Mouse (Mus musculus): ENCODE data around the gene Plxnc1. TPM values are rescaled to one million over a fixed set of nuclear protein-coding genes. Genes with fewer than 3 reads are reported as not detected.

The Plxnc1 gene
- total RNA-seq (2022) = 10 to 100 TPM; 32.6 to 44.3 (median 38.4) TPM

DNA sequence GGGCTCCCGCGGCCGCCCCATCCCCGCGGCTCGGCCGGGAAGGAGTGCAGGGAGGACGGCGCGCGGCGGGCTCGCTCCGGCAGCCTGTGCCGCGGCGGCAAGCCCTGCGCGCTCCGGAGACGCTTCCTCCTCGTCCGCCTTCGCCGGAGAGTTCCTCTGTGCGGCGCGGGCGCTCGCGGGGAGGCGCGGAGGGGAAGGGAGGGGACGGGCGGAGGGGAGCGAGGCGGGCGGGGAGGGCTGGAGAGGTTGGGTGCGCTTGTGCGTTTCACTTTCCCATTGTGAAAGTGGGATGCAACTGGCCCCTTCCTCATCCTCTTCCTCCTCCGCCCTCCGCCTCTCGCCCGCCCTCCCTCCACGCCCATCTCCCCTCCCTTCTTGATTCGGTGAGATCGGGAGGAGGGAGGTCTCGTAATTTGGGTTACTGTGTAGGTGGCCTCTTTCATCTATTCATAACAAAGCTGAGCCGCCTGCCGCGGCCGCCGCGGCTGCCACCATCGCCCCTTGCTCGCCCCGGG, at the start of gene Plxnc1:
Gene Plxnc1 (minus strand): TSS at position 145 of the 515 bp plus-strand sequence.
- peak in 1 of 2 experiments; percentile 45 for DNase-seq (ENCODE audit: low spot score in 2 of 2)

DNA sequence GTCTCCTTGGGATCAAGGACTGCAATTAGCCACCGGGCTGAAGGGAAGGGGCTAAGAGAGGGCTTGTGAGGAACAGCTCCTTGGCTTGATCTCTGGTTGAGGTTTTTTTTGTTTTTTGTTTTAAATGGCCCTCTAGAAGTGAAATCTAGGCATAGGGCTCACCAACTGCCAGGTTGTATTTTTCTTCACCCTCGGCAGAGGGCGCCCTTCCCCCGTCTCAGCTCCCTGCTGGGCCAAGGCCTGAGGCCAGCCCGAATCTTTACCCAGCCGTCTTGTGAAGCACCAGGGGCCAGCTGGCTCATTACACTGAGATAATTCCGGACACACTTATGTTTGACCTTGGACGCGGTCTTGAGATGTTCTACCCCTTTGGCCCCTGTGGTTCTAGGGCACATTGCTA, 47.5 kb upstream of the Plxnc1 start:
- DNase-seq (ENCODE audit: low spot score in 2 of 2) = peak in 1 of 2 experiments; percentile 57

DNA sequence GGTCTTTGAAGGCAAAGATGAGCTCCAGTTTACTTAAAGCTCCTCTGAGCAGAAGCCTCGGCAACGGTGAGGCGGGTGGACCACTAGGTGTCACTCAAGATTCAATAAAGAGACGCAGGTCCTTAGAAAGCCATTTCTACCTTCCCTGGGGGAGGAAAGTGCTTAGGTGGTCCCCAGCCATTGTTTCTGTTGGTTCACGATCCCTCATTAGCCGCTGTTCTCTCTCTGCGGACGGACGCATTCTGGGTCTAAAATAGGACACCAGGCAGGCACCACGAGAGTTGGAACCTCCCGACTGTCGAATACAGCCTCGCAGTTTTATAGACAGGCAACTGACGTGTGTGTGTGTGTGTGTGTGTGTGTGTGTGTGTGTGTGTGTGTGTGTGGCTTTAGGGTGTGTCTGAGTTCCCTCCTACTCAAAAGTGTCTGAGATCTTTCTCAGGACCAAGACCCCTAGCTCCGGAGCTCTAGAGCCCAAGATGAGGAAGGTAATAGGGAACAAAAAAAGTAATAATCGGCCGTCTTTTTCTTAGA, 47.0 kb upstream of the Plxnc1 start:
- DNase-seq (ENCODE audit: low spot score in 2 of 2) = peak; percentile 44 to 50

DNA sequence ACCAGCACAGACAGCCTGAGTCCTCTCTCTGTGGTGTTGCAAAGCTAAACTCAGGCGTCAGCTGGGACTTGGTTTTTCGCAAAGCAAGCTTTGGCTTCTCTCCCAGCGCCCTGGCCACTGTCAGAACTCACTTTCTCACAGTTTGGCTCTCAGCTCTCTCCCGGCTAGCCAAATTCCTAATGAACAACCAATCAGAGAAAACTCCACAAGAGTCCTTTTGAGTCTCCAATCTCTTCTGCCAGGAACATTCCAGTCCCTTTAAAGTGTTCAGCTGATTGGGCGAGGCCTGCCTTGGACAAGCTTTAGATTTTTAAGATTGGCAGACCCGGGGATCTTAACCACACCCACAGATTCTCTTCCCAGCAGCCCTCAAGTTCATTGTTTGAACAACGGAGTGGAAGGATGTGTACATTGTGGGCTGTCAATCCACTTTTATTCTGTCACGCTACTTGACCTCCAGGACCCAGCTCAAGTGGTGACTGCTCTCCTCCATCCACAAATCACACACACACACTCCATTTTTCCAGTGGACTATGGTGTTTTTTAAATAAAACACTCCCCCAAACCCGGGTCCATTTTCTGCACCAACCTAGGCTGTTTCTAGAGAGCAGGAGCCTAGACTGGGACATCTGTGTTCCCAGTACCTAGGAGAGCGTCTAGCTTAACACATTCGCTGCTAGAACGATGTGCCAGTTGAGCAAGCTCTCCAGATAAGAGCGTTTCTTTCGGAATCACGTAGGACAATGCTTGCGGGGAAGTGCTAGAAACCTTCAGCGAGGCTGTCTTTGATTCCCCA, 46.3 kb upstream of the Plxnc1 start:
- DNase-seq (ENCODE audit: low spot score in 2 of 2) = no peak

DNA sequence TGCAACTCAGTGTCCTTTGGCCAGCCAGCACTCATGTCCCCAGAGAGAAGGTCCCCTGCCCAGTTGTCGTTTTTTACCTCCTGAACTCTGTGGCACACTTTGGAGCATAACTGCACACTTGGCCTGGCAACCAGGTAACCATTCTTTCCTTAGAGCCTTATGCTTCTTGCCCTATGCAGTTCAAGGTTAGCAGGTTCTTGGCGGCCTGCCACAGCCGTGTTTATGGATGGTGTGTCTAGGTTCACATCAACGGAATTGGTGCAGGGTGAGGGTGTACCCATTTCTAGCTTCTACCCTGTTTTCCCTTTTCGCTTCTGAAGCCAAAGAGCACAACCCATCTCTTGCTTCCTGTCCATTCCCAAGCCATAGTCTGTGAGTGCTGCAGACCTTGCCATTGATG, 44.7 kb upstream of the Plxnc1 start:
- no peak for DNase-seq (ENCODE audit: low spot score in 2 of 2)

DNA sequence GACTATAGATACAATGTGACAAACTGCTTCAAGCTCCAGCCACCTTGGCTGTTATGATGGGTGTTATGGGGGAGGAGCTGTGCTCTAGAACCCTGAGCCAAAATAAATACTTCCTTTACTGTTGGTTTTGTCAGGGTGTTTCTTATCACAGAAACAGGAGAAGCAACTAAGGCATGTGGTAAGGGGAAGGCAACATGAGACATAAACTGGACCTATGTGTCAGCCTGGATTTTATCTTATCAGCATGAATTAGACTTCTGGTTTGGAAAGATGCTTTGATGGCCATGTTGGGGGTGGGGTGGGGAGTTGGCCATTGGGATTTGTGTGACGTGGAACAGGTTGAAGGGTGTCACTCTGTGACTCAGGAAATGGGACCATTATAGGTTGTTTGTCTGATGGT, 40.5 kb upstream of the Plxnc1 start:
- DNase-seq (ENCODE audit: low spot score in 2 of 2) = no peak

DNA sequence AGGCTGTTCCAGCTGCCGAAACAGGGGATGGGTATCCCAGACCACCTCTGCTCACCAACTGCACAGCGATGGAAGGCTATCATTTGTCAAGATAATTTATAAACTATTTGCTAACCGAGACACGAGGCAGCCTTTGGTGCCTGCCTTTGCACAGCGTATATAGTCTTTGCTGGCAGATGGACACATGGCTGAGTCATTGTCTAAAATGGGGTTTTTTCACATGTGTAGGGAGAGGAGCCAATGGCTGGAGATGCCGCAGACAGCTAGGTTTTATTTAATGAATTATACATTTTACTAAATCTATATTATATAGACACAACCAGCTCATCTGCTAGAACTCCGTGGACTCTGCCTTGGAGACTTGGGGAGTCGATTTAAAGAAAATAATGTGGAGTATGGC, 37.9 kb upstream of the Plxnc1 start:
- peak in 1 of 2 experiments; percentile 60 for DNase-seq (ENCODE audit: low spot score in 2 of 2)

DNA sequence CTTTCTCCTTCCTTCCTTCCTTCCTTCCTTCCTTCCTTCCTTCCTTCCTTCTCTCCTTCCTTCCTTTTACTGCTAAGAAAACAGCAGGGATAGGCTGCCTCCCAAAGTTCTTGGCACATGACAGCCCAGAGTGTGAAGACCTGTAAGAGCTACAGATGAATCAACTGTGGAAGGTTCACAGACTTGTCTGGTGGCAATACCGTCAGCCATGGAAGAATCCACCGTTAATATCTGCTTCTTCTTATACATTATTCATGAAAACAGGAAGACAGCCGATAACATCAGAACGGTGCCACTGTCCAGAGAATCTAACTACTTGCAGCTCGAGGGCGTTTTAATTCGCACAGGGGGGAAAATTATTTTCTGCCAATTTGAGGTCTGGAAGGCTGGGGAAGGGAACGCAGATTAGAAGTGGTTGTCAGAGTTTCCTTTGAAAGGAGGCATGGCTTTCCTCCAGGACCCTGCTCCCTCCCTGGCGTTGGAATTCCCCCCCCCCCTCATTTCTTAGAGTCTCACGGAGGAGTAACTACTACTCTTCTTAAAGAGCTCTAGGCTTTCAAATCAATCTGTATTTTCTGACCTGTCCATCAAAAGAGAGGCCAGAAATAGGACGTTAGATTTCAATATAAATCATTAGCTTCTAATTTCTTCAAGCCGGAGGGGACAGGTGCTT, 37.0 kb upstream of the Plxnc1 start:
- no peak for DNase-seq (ENCODE audit: low spot score in 2 of 2)

DNA sequence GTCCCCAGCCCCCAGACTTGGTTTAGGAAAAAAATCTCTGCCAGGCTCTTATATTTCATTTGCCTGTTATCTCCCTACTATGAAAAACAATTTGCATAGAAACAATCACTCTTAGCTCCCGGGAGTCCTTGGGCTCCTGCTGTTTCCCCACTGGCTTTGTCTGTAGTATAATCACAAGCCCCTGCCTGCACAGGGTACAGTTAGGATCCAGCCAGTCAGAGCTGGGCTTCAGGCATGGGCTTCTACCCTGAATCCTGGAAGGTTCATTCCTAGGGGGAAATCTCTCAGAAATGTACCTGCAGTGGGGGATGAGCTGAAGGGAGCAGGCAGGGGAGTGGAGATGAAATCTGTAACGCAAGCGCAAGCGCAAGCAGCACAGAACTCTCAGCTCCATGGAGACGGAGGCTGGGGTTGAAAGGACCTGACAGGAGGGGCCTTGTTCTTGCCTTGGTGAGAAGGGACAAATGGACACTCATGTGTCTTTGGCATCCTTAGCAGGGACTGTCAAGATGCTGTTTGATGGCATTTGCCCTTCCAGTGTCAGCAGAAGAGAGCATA, 33.7 kb upstream of the Plxnc1 start:
- DNase-seq (ENCODE audit: low spot score in 2 of 2) = no peak

DNA sequence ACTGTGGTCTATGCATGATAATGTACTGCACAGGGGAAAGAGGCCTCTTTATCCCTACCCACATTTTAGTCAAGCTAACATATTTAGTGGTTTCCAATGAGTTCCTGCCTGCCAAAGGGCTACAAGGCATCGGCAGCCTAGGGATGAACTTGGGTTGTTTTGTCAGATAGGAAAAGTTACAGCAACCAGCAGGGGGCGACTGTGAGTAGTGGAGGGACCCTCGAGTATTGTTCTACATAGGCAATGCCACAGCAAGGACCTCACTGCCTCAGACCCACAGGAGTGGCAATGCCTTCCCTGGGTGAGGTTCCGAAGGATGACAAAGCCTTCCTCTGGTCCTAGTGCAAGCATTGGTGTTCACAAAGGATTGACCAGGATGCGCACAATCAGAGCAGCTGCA, 31.7 kb upstream of the Plxnc1 start:
- no peak for DNase-seq (ENCODE audit: low spot score in 2 of 2)

DNA sequence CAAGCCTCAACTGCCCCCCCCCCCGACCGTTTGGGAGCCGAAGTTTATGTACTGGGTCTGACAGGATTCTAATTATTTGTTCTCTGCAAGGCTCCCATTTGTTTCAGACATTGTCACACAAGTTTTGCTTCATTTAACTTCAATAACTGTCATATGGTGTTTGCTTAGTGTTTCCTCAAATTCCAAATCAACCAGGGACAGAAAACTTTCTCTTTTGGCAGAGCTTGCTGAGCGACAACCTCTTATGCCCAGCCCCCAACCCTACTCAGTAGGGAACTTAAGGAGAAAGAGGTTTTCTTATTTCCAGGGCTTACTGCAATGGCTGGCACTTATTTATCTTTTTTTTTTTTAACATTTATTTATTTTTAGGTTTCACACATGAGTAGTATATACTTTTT, 30.5 kb upstream of the Plxnc1 start:
- DNase-seq (ENCODE audit: low spot score in 2 of 2) = no peak

DNA sequence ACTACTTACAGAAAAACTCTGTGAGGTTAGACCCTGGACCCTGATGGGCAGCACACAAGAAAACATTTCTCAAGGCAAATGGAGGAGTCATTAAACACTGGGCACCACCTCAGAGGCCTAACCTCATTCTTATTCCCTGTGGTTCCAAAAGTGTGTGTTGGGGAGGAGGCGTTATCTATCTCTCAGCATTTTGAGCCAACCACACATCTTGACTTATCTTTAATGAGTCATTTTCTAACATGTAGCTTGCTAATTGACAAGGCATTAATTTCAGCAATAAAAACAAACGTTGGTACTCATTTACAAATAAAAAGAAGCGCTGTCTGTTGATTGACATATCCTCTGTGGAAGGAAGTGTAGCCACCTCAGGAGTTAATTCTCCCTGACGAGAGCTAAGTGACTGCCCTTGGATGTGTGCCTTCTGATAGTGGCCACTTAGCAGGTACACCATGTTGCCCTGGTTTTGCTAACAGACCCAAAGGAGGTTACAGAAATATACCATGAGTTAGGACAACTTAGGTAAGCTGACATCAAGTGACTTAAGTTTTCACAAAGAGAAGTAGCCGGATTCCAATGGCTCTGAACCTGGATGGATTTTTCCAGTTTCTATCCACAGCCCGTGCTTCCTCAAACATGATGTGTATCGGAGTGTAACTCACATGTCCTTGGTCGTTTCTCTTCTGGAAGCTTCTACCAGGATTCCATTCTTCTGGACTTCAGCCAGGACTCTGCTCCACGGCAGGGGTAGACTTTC, 29.9 kb upstream of the Plxnc1 start:
- DNase-seq (ENCODE audit: low spot score in 2 of 2) = no peak

DNA sequence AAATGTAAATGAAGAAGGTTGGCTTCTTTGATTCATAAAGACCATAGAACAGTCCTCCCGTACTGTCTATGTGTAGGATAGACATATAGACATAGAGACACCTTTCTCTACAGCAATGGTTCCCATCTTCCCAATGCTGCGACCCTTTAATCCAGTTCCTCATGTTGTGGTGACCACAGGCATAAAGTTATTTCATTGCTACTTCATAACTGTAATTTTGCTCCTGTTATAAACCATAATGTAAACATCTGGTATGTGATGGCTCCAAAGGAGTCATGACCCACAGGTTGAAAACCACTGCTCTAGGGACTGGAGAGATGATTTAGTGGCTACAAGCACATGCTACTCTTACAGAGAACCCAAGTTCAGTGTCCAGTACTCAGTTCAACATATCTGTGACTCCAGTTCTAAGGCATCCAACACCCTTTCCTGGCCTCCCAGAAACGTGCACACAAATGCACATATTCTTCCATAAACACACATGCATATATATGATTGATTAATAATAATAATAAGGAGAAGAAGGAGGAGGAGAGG, 27.1 kb upstream of the Plxnc1 start:
- DNase-seq (ENCODE audit: low spot score in 2 of 2) = no peak

DNA sequence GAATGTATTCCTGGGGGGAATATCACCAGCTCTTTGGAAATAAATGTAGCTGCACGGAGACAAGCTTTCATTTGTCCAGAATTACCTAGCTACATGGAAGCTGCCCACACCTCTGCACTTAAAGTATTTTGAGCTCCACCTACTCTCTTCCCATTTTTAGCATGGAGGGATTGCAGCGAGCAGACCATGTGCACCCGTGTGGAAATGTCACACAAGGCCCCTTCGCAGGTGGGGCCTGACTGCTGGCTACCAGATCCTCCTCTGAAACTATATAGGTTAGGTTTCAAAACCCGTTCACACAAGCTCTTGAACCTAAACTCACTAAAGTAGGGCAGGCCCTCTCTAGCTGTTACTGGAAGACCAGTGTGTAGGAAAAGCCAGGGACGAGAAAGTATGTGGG, 25.6 kb upstream of the Plxnc1 start:
- DNase-seq (ENCODE audit: low spot score in 2 of 2) = peak in 1 of 2 experiments; percentile 65

DNA sequence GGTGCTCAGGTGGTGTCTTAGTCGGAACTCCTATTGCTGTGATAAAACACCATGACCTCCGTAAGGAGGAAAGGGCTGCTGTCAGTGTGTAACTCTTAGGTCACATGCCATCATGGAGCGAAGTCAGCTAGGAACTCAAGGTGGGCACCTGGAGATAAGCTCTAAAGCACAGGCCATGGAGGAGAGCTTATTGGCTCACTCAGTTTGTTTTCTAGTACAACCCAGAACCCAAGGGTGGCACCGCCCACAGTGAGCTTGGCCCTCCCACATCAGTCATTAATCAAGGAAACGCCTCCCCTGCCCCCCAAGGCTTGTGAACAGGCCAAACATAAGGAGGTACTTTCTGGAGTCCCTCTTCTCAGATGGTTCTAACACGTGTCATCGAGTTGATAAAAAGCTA, 22.8 kb upstream of the Plxnc1 start:
- DNase-seq (ENCODE audit: low spot score in 2 of 2) = no peak

DNA sequence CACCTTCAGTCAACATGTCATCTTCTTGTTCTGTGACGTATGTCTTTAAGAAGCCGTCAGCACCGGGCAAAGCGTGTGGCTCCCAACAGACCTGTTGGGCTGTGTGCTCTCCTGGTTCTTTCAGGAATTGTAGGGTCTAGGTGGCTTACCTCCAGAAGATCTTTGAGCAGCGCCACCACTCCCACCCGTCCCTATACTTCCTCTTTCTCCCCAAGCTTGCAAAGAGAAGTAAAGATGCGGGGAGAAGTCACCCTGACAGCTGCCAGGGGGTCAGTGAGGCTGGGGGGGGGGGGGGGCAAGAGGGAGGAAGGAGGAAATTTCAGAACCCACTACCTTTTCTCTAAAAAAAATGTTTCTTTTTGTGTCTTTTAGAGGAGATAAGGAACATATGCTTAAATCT, 22.2 kb upstream of the Plxnc1 start:
- no peak for DNase-seq (ENCODE audit: low spot score in 2 of 2)

DNA sequence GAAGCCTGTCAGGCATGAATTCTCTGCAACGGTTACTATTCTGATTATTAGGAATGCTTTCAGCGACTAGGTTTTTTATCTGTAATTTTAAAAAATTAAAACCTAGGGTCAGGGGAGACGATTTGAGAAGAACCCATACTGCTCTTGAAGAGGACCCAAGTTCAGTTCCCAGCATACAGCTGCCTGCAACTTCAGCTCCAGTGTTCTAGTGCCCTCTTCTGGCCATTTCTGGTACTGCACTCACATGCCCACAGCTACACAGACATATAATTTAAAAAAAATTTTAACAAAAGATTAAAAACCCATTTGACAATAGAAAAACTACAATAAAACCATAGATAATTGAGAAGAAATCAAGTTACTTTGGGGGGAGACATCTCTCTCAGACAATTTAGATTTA, 20.5 kb upstream of the Plxnc1 start:
- no peak for DNase-seq (ENCODE audit: low spot score in 2 of 2)

DNA sequence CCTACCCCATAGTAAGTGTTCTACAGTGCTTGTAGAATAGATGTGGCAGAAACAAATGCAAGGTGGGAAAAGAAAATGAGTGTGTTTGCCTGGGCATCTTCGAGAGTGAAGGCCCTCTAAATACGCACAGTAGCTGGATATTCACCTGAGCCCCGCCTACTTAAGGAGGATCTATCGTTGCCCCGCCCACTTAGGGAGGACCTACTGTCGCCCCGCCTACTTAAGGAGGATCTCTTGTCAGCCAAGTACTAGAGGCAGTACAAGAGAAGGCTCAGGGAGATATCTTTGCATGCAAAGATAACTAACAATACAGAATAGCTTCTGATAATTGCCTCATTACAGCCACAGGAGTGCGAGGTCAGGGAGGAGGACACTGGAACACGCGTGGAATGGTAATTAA, 17.4 kb upstream of the Plxnc1 start:
- DNase-seq (ENCODE audit: low spot score in 2 of 2) = no peak

DNA sequence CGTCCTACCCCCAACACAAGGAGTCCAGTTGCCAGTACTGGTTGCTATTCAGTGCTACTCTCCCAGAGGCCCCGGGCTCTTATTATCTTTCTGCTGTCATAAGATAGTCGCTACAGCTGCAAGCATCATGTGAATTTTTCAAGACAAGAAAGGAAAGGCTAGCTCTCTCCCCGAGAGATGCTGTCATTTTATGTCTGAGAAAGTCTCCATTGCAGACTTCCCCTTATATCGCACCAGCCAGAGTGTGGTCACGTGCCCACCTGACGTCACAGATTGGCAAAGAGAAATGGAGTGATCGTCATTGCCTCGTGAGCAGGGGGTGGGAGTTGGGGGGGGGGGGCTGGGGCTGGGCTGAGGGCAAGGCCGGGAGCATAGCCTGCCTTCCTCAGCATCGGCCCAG, 16.6 kb upstream of the Plxnc1 start:
- no peak for DNase-seq (ENCODE audit: low spot score in 2 of 2)

DNA sequence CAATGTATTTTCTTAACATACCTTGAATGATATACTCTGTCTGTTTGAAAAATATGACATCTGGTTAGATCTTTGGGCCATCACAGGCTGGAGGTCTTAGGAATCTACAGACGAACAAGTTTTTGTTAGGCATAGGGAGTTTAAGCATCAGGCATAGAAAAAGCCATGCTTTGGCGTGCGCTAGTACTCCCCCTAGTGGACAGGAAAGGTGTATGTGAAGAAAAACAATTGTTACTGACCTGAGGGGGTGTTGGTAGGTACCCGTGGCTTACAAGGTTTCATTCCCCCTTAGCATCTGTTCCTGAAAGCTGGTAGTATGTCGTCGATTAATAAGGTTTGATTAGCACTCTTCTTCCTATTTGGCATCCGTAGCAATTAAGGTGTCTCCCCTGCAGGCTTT, 13.7 kb upstream of the Plxnc1 start:
- DNase-seq (ENCODE audit: low spot score in 2 of 2) = no peak

DNA sequence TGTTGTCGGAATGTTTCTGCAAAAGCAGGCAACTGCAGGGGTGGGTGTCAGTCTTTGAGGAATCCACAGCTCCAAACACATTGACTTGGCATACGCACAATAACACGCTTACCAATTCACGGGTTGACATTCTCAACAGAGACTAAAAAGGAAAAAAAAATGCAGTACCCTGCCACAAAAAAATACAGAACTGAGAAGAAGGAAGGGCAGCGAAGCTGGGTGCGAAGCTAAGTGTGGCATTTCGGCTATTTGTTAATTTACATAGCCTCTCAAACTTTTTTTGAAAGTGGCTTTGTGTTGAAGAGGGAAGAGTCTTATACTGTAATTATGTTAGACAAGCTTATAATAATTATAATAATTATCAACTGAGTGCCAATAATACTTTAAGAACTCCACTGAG, 13.1 kb upstream of the Plxnc1 start:
- DNase-seq (ENCODE audit: low spot score in 2 of 2) = no peak

Measured in left cerebral cortex, adult 8-10 months (tissue).